In genomic region chr12:99773636-99774193, GRCm38 (mm10) we compare ENCODE assay signal across 25 mouse cellular contexts.
DNase-seq lines count a peak whose midpoint lies in the region; ATAC-seq lines count a peak whose summit lies in the region.
"Had no signal": no experiment of that assay in that cellular context is flagged by ENCODE, and none has a peak within 500 bp of the region (broad histone marks: within the 10 kb centered on the region; RNA-seq: fewer than 3 reads in every experiment).

No protein-coding gene starts in this region.

- no peak overlapping the region for H3K4me3 ChIP-seq in kidney, embryonic 16.5 days (ENCODE audit: low read length)
- H3K4me3 ChIP-seq: embryonic facial prominence, embryonic 12.5 days; erythroblast, embryonic 14.5 days; forebrain, embryonic 13.5 days; heart, adult 2 months; hindbrain, embryonic 10.5 days; layer of hippocampus, adult 2 months; left cerebral cortex, adult 2 months; limb, embryonic 12.5 days; midbrain, embryonic 10.5 days had no signal

- no peaks in the 10 kb centered on the region for H3K27me3 ChIP-seq in kidney, embryonic 16.5 days (ENCODE audit: insufficient read depth, low read length)
- H3K27me3 ChIP-seq: embryonic facial prominence, embryonic 12.5 days; forebrain, embryonic 13.5 days; limb, embryonic 12.5 days had no signal

- H3K9me3 ChIP-seq in kidney, embryonic 16.5 days (ENCODE audit: low read length), result no peaks in the 10 kb centered on the region
- H3K9me3 ChIP-seq: embryonic facial prominence, embryonic 12.5 days; forebrain, embryonic 13.5 days; hindbrain, embryonic 10.5 days; limb, embryonic 12.5 days; midbrain, embryonic 10.5 days had no signal

- no peak overlapping the region for H3K9ac ChIP-seq in kidney, embryonic 16.5 days (replicated peaks; ENCODE audit: low read length)
- H3K9ac ChIP-seq: embryonic facial prominence, embryonic 12.5 days; forebrain, embryonic 13.5 days; limb, embryonic 12.5 days had no signal

- H3K4me2 ChIP-seq in kidney, embryonic 16.5 days (replicated peaks; ENCODE audit: low read depth, low read length), result no peak overlapping the region
- H3K4me2 ChIP-seq: embryonic facial prominence, embryonic 12.5 days; forebrain, embryonic 13.5 days; limb, embryonic 12.5 days had no signal

- H3K36me3 ChIP-seq in kidney, embryonic 16.5 days (ENCODE audit: insufficient read depth, low read length), result no peaks in the 10 kb centered on the region
- H3K36me3 ChIP-seq: embryonic facial prominence, embryonic 12.5 days; hindbrain, embryonic 10.5 days; limb, embryonic 12.5 days; midbrain, embryonic 10.5 days had no signal

- no peaks in the 10 kb centered on the region for H3K4me1 ChIP-seq in kidney, embryonic 16.5 days (ENCODE audit: insufficient read depth, low read length)

- H3K27ac ChIP-seq in kidney, embryonic 16.5 days (ENCODE audit: low read length), result no peak overlapping the region
- H3K27ac ChIP-seq: embryonic facial prominence, embryonic 12.5 days; forebrain, embryonic 13.5 days; heart, adult 2 months; hindbrain, embryonic 10.5 days; hindbrain, postnatal 0 days; layer of hippocampus, adult 2 months; left cerebral cortex, adult 2 months; limb, embryonic 12.5 days; midbrain, embryonic 10.5 days had no signal

- 72% methylated on average over 5 of the region's 5 CpGs for WGBS in kidney, embryonic 16.5 days

- peak; percentile 95 for ATAC-seq in CD4-positive, CD25-positive, alpha-beta regulatory T cell, adult 4 months
- ATAC-seq in inflammation-experienced regulatory T-cells, adult 6 months, result peak; percentile 92
- no peak for ATAC-seq in kidney, embryonic 16.5 days (ENCODE audit: low FRiP score, low TSS enrichment)
- ATAC-seq: forebrain, embryonic 13.5 days; hindbrain, postnatal 0 days had no signal

- DNase-seq in lung, postnatal 25 days (ENCODE audit: low spot score), result peak; percentile 34
- DNase-seq in lung, postnatal 10 days, result no peak
- peak; percentile 56 for DNase-seq in A20 (ENCODE audit: low read depth, low spot score)
- no peak for DNase-seq in ovary, postnatal 14 days (ENCODE audit: low spot score)
- DNase-seq in cerebellum, adult 9-11 months, result no peak
- DNase-seq: adrenal gland, adult 8-10 months; cerebellum, adult 9-10 months; gastrocnemius, postnatal 14 days; heart, adult 2 months; kidney, adult 18-20 months; kidney, postnatal 10 days; lung, postnatal 4 days; right cerebral cortex, adult 18-20 months had no signal

Comparison
In these comparisons a context has a peak if more than half of its experiments do, and no peak if none do; other contexts are left out.
1. DNase-seq: peak in lung, postnatal 25 days (single experiment) and A20 (single experiment); none in lung, postnatal 10 days (single experiment), ovary, postnatal 14 days (single experiment) and cerebellum, adult 9-11 months (single experiment).